Mouse (Mus musculus) lung, adult 2 months (tissue): ENCODE data around the gene Atp8a2. TPM values are rescaled to one million over a fixed set of nuclear protein-coding genes. Genes with fewer than 3 reads are reported as not detected.
"Not testable (repeated sequence)": the region's sequence is repeated elsewhere in the genome, so short reads cannot be mapped to it uniquely, and the experiment has no call there.

Experiments
- DNase-seq: peaks from one replicate; pipeline ENCODE4 v3.0.0; 2022
- H3K4me1 ChIP-seq: fragments of 200-500 bp; 2 replicates; pipeline ENCODE4 v1.6.1; 2011; ENCODE audit warnings: low read length; ENCODE audit not compliant: control insufficient read depth, insufficient read depth
- H3K4me3 ChIP-seq: fragments of 200-500 bp; replicated peaks from 2 replicates; pipeline ENCODE3; 2011; ENCODE audit warnings: low read depth, mild to moderate bottlenecking, control low read depth, low read length; ENCODE audit errors: extremely low read depth
- CTCF ChIP-seq: fragments of 200-500 bp; IDR thresholded peaks from 2 replicates; pipeline ENCODE4 v1.5.1; 2011; ENCODE audit warnings: mild to moderate bottlenecking, low read length, control low read depth; ENCODE audit not compliant: insufficient read depth
- POLR2A ChIP-seq: fragments of 200-500 bp; IDR thresholded peaks from 2 replicates; pipeline ENCODE4 v1.6.1; 2011; ENCODE audit warnings: low read depth, mild to moderate bottlenecking, control low read depth, low read length, borderline replicate concordance; ENCODE audit errors: extremely low read depth
- WGBS: fragments of 180-500 bp; shearing (Covaris S2); methylation state at CpG from one replicate; pipeline ENCODE4 v1.1.7; 2018; 5-methylcytosine and 5-hydroxymethylcytosine counted together
- polyA plus RNA-seq: library from polyadenylated mRNA; depleted of rRNA; stranded (reverse); fragments of >200 nt; gene quantifications from 2 replicates; pipeline ENCODE4 v1.2.3, GENCODE M21; 2012

Gene Atp8a2
- polyA plus RNA-seq, 1 experiment: 0.98 TPM

GRCm38 (mm10) chr14:59843264-59843942 is 353.6 kb downstream of the Atp8a2 start:
- WGBS: 60% methylated on average over 6 of the region's 6 CpGs
- Histone ChIP-seq H3K4me1 (no peaks in the 10 kb centered on the region), H3K4me3 (no peak overlapping the region)
- DNase-seq: no peak
- TF ChIP-seq CTCF (no peak), POLR2A (no peak)

- WGBS: 44% methylated on average over 14 of the region's 14 CpGs
These were observed 356.8 kb downstream of the Atp8a2 start for GRCm38 (mm10) chr14:59839951-59840720.

GRCm38 (mm10) chr14:59838446-59839259 is 358.3 kb downstream of the Atp8a2 start:
- 85% methylated on average over 1 of the region's 3 CpGs for WGBS
- not testable (repeated sequence) for H3K4me3 ChIP-seq, H3K4me1 ChIP-seq, DNase-seq

More at GRCm38 (mm10) chr14:59839951-59840720, 356.8 kb downstream of the Atp8a2 start:
- TF ChIP-seq POLR2A: no peak
- TF ChIP-seq CTCF: no peak
- no peak overlapping the region for H3K4me3 ChIP-seq
- no peaks in the 10 kb centered on the region for H3K4me1 ChIP-seq
- DNase-seq: peak; percentile 44

- not testable (repeated sequence) for DNase-seq, H3K4me1 ChIP-seq, H3K4me3 ChIP-seq
- no CpG with 5 or more reads among the region's 3 CpGs for WGBS
These were observed 359.2 kb downstream of the Atp8a2 start for GRCm38 (mm10) chr14:59837691-59838241.

GRCm38 (mm10) chr14:59836876-59837543 is 360.0 kb downstream of the Atp8a2 start:
- WGBS: 49% methylated on average over 10 of the region's 10 CpGs
- no peak for TF ChIP-seq POLR2A
- no peak for TF ChIP-seq CTCF
- Histone ChIP-seq H3K4me3 (no peak overlapping the region), H3K4me1 (no peaks in the 10 kb centered on the region)
- DNase-seq: no peak

GRCm38 (mm10) chr14:59829580-59829979 is 367.4 kb downstream of the Atp8a2 start:
- Histone ChIP-seq H3K4me1 (no peaks in the 10 kb centered on the region), H3K4me3 (no peak overlapping the region)
- 52% methylated on average over 5 of the region's 5 CpGs for WGBS
- no peak for DNase-seq
- TF ChIP-seq POLR2A (no peak), CTCF (no peak)

- 45% methylated on average over 5 of the region's 5 CpGs for WGBS
- no peak for DNase-seq
- H3K4me1 ChIP-seq: no peaks in the 10 kb centered on the region
- TF ChIP-seq CTCF (no peak), POLR2A (no peak)
- no peak overlapping the region for H3K4me3 ChIP-seq
These were observed 369.6 kb downstream of the Atp8a2 start for GRCm38 (mm10) chr14:59827409-59827808.

- no peak for DNase-seq
- Histone ChIP-seq H3K4me1 (no peaks in the 10 kb centered on the region), H3K4me3 (no peak overlapping the region)
- 61% methylated on average over 3 of the region's 3 CpGs for whole genome bisulfite sequencing
- no peak for TF ChIP-seq POLR2A
- no peak for TF ChIP-seq CTCF
These were observed 376.9 kb downstream of the Atp8a2 start for GRCm38 (mm10) chr14:59820115-59820419.

GRCm38 (mm10) chr14:59819215-59820114 is 377.5 kb downstream of the Atp8a2 start:
- TF ChIP-seq POLR2A (no peak), CTCF (no peak)
- no peaks in the 10 kb centered on the region for H3K4me1 ChIP-seq
- no peak overlapping the region for H3K4me3 ChIP-seq
- WGBS: 69% methylated on average over 5 of the region's 5 CpGs
- no peak for DNase-seq

- DNase-seq, H3K4me3 ChIP-seq, H3K4me1 ChIP-seq: not testable (repeated sequence)
- WGBS: 87% methylated on average over 2 of the region's 2 CpGs
These were observed 386.7 kb downstream of the Atp8a2 start for GRCm38 (mm10) chr14:59810316-59810715.
